Mouse (Mus musculus) CH12.LX (cell line): ENCODE data around the gene Prss12. TPM values are rescaled to one million over a fixed set of nuclear protein-coding genes. Genes with fewer than 3 reads are reported as not detected.

Experiments
- DNase-seq: peaks from one replicate; pipeline ENCODE4 v3.0.0-alpha.2; 2013; ENCODE audit errors: extremely low read depth
- H3K27ac ChIP-seq: 2 replicates; pipeline ENCODE4 v1.5.1; 2012; ENCODE audit warnings: low read depth, mild to moderate bottlenecking, control low read depth, moderate library complexity; ENCODE audit not compliant: insufficient read depth
- H3K27me3 ChIP-seq: replicated peaks from 2 replicates; pipeline ENCODE3; 2012; ENCODE audit warnings: inconsistent platforms
- H3K36me3 ChIP-seq, 2 experiments: replicated peaks in 1 of 2; 2 replicates each; pipeline versions ENCODE3 to v1.6.1; 2012; ENCODE audit warnings: inconsistent platforms in 1 of 2, low read length in 1 of 2, mild to moderate bottlenecking in 1 of 2, mixed read lengths in 1 of 2, moderate library complexity in 1 of 2; ENCODE audit not compliant: control insufficient read depth in 1 of 2, insufficient read depth in 1 of 2
- H3K4me1 ChIP-seq, 2 experiments: 2 replicates each; pipeline ENCODE4 v1.6.1; 2012; ENCODE audit warnings: inconsistent platforms in 1 of 2, moderate library complexity in 1 of 2; ENCODE audit not compliant: insufficient read depth in 2 of 2, control insufficient read depth in 1 of 2
- H3K4me2 ChIP-seq: 2 replicates; pipeline ENCODE4 v1.6.1; 2012; ENCODE audit warnings: low read depth, mild to moderate bottlenecking, control low read depth; ENCODE audit not compliant: poor library complexity, insufficient read depth, severe bottlenecking
- H3K4me3 ChIP-seq, 3 experiments: fragments of 150-350 bp in 1 of 3; sonication (generic) in 1 of 3; replicated peaks in 1 of 3; 2 replicates each; pipeline versions ENCODE3 to v1.5.1; 2011 to 2012; ENCODE audit warnings: low read depth in 2 of 3, low read length in 2 of 3, mild to moderate bottlenecking in 2 of 3, moderate library complexity in 2 of 3, control low read depth in 1 of 3, improper control_type of control experiment in 1 of 3, inconsistent platforms in 1 of 3, mixed read lengths in 1 of 3; ENCODE audit not compliant: poor library complexity in 1 of 3
- H3K79me2 ChIP-seq: replicated peaks from 2 replicates; pipeline ENCODE4 v1.6.1; 2012; ENCODE audit warnings: mild to moderate bottlenecking, moderate library complexity; ENCODE audit not compliant: control insufficient read depth, poor library complexity, insufficient read depth, severe bottlenecking; ENCODE audit errors: extremely low read depth
- H3K9ac ChIP-seq: 2 replicates; pipeline ENCODE4 v1.6.1; 2012; ENCODE audit warnings: low read depth, mild to moderate bottlenecking, control low read depth, moderate library complexity; ENCODE audit not compliant: insufficient read depth
- H3K9me3 ChIP-seq: replicated peaks from 2 replicates; pipeline ENCODE3; 2012; ENCODE audit warnings: low read length, inconsistent platforms, mixed read lengths
- BHLHE40 ChIP-seq: IDR thresholded peaks from 2 replicates; pipeline ENCODE4 v1.6.1; 2011; ENCODE audit warnings: mild to moderate bottlenecking, low read depth, low read length, improper control_type of control experiment
- CHD1 ChIP-seq: IDR thresholded peaks from 2 replicates; pipeline ENCODE4 v1.6.1; 2012; ENCODE audit warnings: low read depth, low read length, improper control_type of control experiment, inconsistent platforms
- CHD2 ChIP-seq: IDR thresholded peaks from 2 replicates; pipeline ENCODE4 v1.6.1; 2011; ENCODE audit warnings: low read length, improper control_type of control experiment
- CTCF ChIP-seq, 2 experiments: IDR thresholded peaks in 1 of 2; conservative IDR thresholded peaks in 1 of 2; 2 replicates each; pipeline ENCODE4 v1.5.1; 2011 to 2012; ENCODE audit warnings: low read depth in 2 of 2, low read length in 2 of 2, improper control_type of control experiment in 1 of 2, inconsistent platforms in 1 of 2, mild to moderate bottlenecking in 1 of 2, moderate library complexity in 1 of 2
- E2F4 ChIP-seq: IDR thresholded peaks from 2 replicates; pipeline ENCODE4 v1.6.1; 2011; ENCODE audit warnings: low read depth, low read length, improper control_type of control experiment; ENCODE audit not compliant: insufficient replicate concordance
- ELF1 ChIP-seq: IDR thresholded peaks from 2 replicates; pipeline ENCODE4 v1.6.1; 2014; ENCODE audit warnings: low read depth, mild to moderate bottlenecking, inconsistent platforms, low read length, improper control_type of control experiment
- EP300 ChIP-seq: IDR thresholded peaks from 2 replicates; pipeline ENCODE4 v1.6.1; 2011; ENCODE audit warnings: low read length, improper control_type of control experiment
- ETS1 ChIP-seq: conservative IDR thresholded peaks from 2 replicates; pipeline ENCODE4 v1.6.1; 2012; ENCODE audit warnings: low read depth, mild to moderate bottlenecking, inconsistent platforms, low read length, improper control_type of control experiment, moderate library complexity
- GABPA ChIP-seq: IDR thresholded peaks from 2 replicates; pipeline ENCODE4 v1.6.1; 2012; ENCODE audit warnings: low read depth, low read length, improper control_type of control experiment, inconsistent platforms; ENCODE audit not compliant: insufficient replicate concordance
- HCFC1 ChIP-seq: IDR thresholded peaks from 2 replicates; pipeline ENCODE4 v1.6.1; 2012; ENCODE audit warnings: low read depth, mild to moderate bottlenecking, inconsistent platforms, low read length, improper control_type of control experiment
- IRF4 ChIP-seq: IDR thresholded peaks from 2 replicates; pipeline ENCODE4 v1.6.1; 2014; ENCODE audit warnings: low read depth, mild to moderate bottlenecking, inconsistent platforms, low read length, improper control_type of control experiment
- JUN ChIP-seq: IDR thresholded peaks from 2 replicates; pipeline ENCODE4 v1.6.1; 2011; ENCODE audit warnings: low read depth, mild to moderate bottlenecking, low read length, improper control_type of control experiment, moderate library complexity; ENCODE audit not compliant: insufficient read depth
- JUND ChIP-seq: conservative IDR thresholded peaks from 2 replicates; pipeline ENCODE4 v1.6.1; 2011; ENCODE audit warnings: low read depth, low read length, improper control_type of control experiment
- KAT2A ChIP-seq: IDR thresholded peaks from 2 replicates; pipeline ENCODE4 v1.6.1; 2012; ENCODE audit warnings: low read length, improper control_type of control experiment, inconsistent platforms; ENCODE audit not compliant: insufficient replicate concordance
- MAFK ChIP-seq: IDR thresholded peaks from 2 replicates; pipeline ENCODE4 v1.6.1; 2011; ENCODE audit warnings: low read length, improper control_type of control experiment; ENCODE audit not compliant: insufficient replicate concordance
- MAX ChIP-seq: IDR thresholded peaks from 2 replicates; pipeline ENCODE4 v1.6.1; 2011; ENCODE audit warnings: low read length, improper control_type of control experiment
- MAZ ChIP-seq: IDR thresholded peaks from 2 replicates; pipeline ENCODE4 v1.6.1; 2012; ENCODE audit warnings: low read depth, mild to moderate bottlenecking, inconsistent platforms, low read length, improper control_type of control experiment, moderate library complexity
- MEF2A ChIP-seq: IDR thresholded peaks from 2 replicates; pipeline ENCODE4 v1.6.1; 2014; ENCODE audit warnings: low read depth, mild to moderate bottlenecking, inconsistent platforms, low read length, improper control_type of control experiment, borderline replicate concordance
- MXI1 ChIP-seq: IDR thresholded peaks from 2 replicates; pipeline ENCODE4 v1.6.1; 2011; ENCODE audit warnings: mild to moderate bottlenecking, low read depth, low read length, improper control_type of control experiment
- MYC ChIP-seq: IDR thresholded peaks from 2 replicates; pipeline ENCODE4 v1.6.1; 2011; ENCODE audit warnings: low read depth, mild to moderate bottlenecking, improper control_type of control experiment, low read length
- NELFE ChIP-seq: IDR thresholded peaks from 2 replicates; pipeline ENCODE4 v1.6.1; 2011; ENCODE audit warnings: low read depth, low read length, improper control_type of control experiment
- NRF1 ChIP-seq: IDR thresholded peaks from 2 replicates; pipeline ENCODE4 v1.6.1; 2014; ENCODE audit warnings: low read depth, mild to moderate bottlenecking, inconsistent platforms, low read length, improper control_type of control experiment, moderate library complexity
- PAX5 ChIP-seq: IDR thresholded peaks from 2 replicates; pipeline ENCODE4 v1.6.1; 2012; ENCODE audit warnings: low read length, inconsistent platforms, mixed read lengths
- POLR2A ChIP-seq: IDR thresholded peaks from 2 replicates; pipeline ENCODE4 v1.6.1; 2011; ENCODE audit warnings: low read depth, mild to moderate bottlenecking, improper control_type of control experiment, low read length
- POLR2AphosphoS2 ChIP-seq: IDR thresholded peaks from 2 replicates; pipeline ENCODE4 v1.6.1; 2011; ENCODE audit warnings: low read depth, low read length, improper control_type of control experiment
- RAD21 ChIP-seq: IDR thresholded peaks from 2 replicates; pipeline ENCODE4 v1.6.1; 2011; ENCODE audit warnings: low read depth, mild to moderate bottlenecking, low read length, improper control_type of control experiment, moderate library complexity
- RCOR1 ChIP-seq: conservative IDR thresholded peaks from 2 replicates; pipeline ENCODE4 v1.6.1; 2012; ENCODE audit warnings: low read depth, mild to moderate bottlenecking, inconsistent platforms, low read length, improper control_type of control experiment
- SIN3A ChIP-seq: IDR thresholded peaks from 2 replicates; pipeline ENCODE4 v1.6.1; 2012; ENCODE audit warnings: low read length, improper control_type of control experiment, inconsistent platforms
- SMC3 ChIP-seq: IDR thresholded peaks from 2 replicates; pipeline ENCODE4 v1.6.1; 2011; ENCODE audit warnings: low read depth, low read length, improper control_type of control experiment
- TBP ChIP-seq: conservative IDR thresholded peaks from 2 replicates; pipeline ENCODE4 v1.6.1; 2011; ENCODE audit warnings: low read depth, low read length, improper control_type of control experiment
- TCF12 ChIP-seq: IDR thresholded peaks from 2 replicates; pipeline ENCODE4 v1.6.1; 2014; ENCODE audit warnings: low read depth, mild to moderate bottlenecking, inconsistent platforms, low read length, improper control_type of control experiment
- UBTF ChIP-seq: IDR thresholded peaks from 2 replicates; pipeline ENCODE4 v1.6.1; 2012; ENCODE audit warnings: low read depth, mild to moderate bottlenecking, inconsistent platforms, low read length, improper control_type of control experiment, moderate library complexity
- USF1 ChIP-seq: IDR thresholded peaks from 2 replicates; pipeline ENCODE4 v1.6.1; 2014; ENCODE audit warnings: low read depth, mild to moderate bottlenecking, inconsistent platforms, low read length, improper control_type of control experiment
- USF2 ChIP-seq: conservative IDR thresholded peaks from 2 replicates; pipeline ENCODE4 v1.6.1; 2011; ENCODE audit warnings: low read depth, low read length, improper control_type of control experiment
- ZC3H11A ChIP-seq: IDR thresholded peaks from 2 replicates; pipeline ENCODE4 v1.6.1; 2012; ENCODE audit warnings: low read depth, mild to moderate bottlenecking, inconsistent platforms, low read length, improper control_type of control experiment
- ZKSCAN1 ChIP-seq: IDR thresholded peaks from 2 replicates; pipeline ENCODE4 v1.6.1; 2012; ENCODE audit warnings: low read depth, inconsistent platforms, low read length, improper control_type of control experiment, borderline replicate concordance
- ZMIZ1 ChIP-seq: IDR thresholded peaks from 2 replicates; pipeline ENCODE4 v1.6.1; 2012; ENCODE audit warnings: low read depth, mild to moderate bottlenecking, inconsistent platforms, low read length, improper control_type of control experiment
- ZNF384 ChIP-seq: IDR thresholded peaks from 2 replicates; pipeline ENCODE4 v1.6.1; 2012; ENCODE audit warnings: low read depth, low read length, improper control_type of control experiment, inconsistent platforms
- dilution Hi-C: fragments of 300-500 bp; cut with MboI; formaldehyde crosslinking; loops from 2 replicates; pipeline ENCODE4 v1.14.3; 2020; ENCODE audit warnings: low sequenced_read_pairs; ENCODE audit not compliant: extremely low pct_unique_long_range_greater_than_20kb, extremely low pct_ligation_motif_present
- in situ Hi-C: fragments of 300-500 bp; cut with MboI; formaldehyde crosslinking; loops from 3 replicates; pipeline ENCODE4 v1.14.3; 2019; ENCODE audit warnings: low sequenced_read_pairs, low pct_ligation_motif_present, low pct_unique_long_range_greater_than_20kb, mixed read lengths
- polyA plus RNA-seq: library from polyadenylated mRNA; unstranded; fragments of >175 nt; gene quantifications from 2 replicates; pipeline ENCODE4 v1.2.1, GENCODE M21; 2012; ENCODE audit warnings: low read depth; ENCODE audit not compliant: insufficient read length
- total RNA-seq, 2 experiments: library from RNA; depleted of rRNA; stranded (reverse); fragments of 300-350 nt in 1 of 2; fragments of >200 nt in 1 of 2; gene quantifications; 2 replicates each; pipeline ENCODE4 v1.2.3; 2012 to 2014

Prss12 gene
- total and polyA plus RNA-seq, 3 experiments: 0.13 TPM; not detected in 2

DNA sequence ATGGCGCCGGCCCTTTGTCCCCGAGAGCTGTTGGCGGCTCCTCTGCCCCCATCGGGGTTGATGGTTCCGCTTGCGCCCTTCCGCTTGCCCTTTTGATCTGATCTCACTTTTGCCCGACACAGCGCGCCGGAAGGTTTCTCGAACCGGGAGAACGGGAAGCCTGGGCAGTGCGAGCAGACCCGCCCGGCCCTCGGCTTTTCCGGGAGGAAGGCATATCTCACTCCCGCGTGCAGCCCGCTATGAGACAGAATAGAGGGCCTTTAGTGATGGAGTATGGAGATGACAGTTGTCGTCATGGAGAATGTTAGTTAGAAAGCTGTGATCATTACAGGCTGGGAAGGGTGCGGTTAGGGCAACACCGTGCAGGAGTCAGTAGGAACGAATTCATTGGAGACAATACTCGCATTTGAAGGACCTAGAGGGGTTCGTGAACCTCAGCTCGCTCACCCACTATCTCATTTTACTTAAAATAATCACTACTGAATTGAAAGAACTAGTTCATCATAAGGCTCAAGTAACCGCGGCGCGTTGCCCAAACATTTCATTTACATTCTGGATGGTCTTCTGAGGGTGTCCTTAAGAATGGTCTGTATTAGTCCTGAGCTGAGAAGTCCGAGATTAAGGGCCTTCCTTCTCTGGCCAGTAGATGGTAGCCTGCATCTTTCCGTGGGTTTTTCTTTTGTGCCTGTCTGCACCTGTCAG is 62.1 kb downstream of the Prss12 start:
- no peaks in the 10 kb centered on the region for H3K27me3 ChIP-seq
- peak overlapping the region; percentile 67; the same call in 1 of the 2 replicates for H3K4me2 ChIP-seq
- dilution Hi-C loops (no loop called here), in situ Hi-C loops (loop anchor here (10.0 to 25.0 kb wide), 2 partner anchors 344 to 1078 kb away; partner anchors contain the start of gene 1700003H04Rik)
- no peaks in the 10 kb centered on the region for H3K9me3 ChIP-seq
- peaks cover 13% of the 10 kb centered on the region for H3K79me2 ChIP-seq
- peaks cover 11 to 36% of the 10 kb centered on the region in 2 experiments for H3K36me3 ChIP-seq
- peaks cover 5 to 27% of the 10 kb centered on the region in 2 experiments; a peak in 3 of 4 replicates for H3K4me1 ChIP-seq
- no peak for DNase-seq
- peak overlapping the region; percentile 93 for H3K9ac ChIP-seq
- peak overlapping the region; percentile 90 for H3K27ac ChIP-seq
- peak overlapping the region; percentile 65 to 72 (median 71) for H3K4me3 ChIP-seq
- no peak for TF ChIP-seq NRF1
- TF ChIP-seq CTCF (conservative IDR thresholded peaks at IDR 0.05 in 1 of 2, IDR thresholded peaks at IDR 0.05 in 1 of 2; ENCODE audit: low read depth in 2 of 2, low read length in 2 of 2): peak in 1 of 2 experiments; percentile 60; a peak in 2 of 4 replicates
- TF ChIP-seq MAX: peak; percentile 25; the same call in 1 of the 2 replicates
- TF ChIP-seq POLR2A: no peak
- no peak for TF ChIP-seq MAZ
- TF ChIP-seq ETS1: 0 out of 2 replicates have a peak, but pooled peaks have one; percentile 7
- no peak for TF ChIP-seq SMC3
- TF ChIP-seq MAFK: no peak
- 0 out of 2 replicates have a peak, but pooled peaks have one; percentile 51 for TF ChIP-seq TBP
- no peak for TF ChIP-seq MYC
- TF ChIP-seq JUND: no peak
- no peak; the same call in 1 of the 2 replicates for TF ChIP-seq POLR2AphosphoS2
- TF ChIP-seq MEF2A: peak; percentile 64; the same call in 1 of the 2 replicates
- TF ChIP-seq GABPA: no peak
- TF ChIP-seq UBTF: no peak
- no peak for TF ChIP-seq PAX5
- no peak for TF ChIP-seq ZNF384
- TF ChIP-seq ELF1: peak; percentile 74
- TF ChIP-seq NELFE: no peak
- no peak for TF ChIP-seq JUN
- no peak for TF ChIP-seq IRF4
- peak; percentile 58; the same call in 1 of the 2 replicates for TF ChIP-seq SIN3A
- no peak; the same call in 1 of the 2 replicates for TF ChIP-seq TCF12
- no peak for TF ChIP-seq USF1
- TF ChIP-seq ZKSCAN1: no peak
- no peak for TF ChIP-seq ZMIZ1
- 0 out of 2 replicates have a peak, but pooled peaks have one; percentile 16 for TF ChIP-seq EP300
- no peak for TF ChIP-seq BHLHE40
- TF ChIP-seq CHD1: peak; percentile 69
- TF ChIP-seq ZC3H11A: no peak
- TF ChIP-seq USF2: no peak
- no peak for TF ChIP-seq HCFC1
- peak; percentile 56 for TF ChIP-seq RAD21
- TF ChIP-seq RCOR1: no peak
- TF ChIP-seq E2F4: 0 out of 2 replicates have a peak, but pooled peaks have one; percentile 34
- TF ChIP-seq CHD2: no peak; the same call in 1 of the 2 replicates
- TF ChIP-seq KAT2A: no peak
- TF ChIP-seq MXI1: 0 out of 2 replicates have a peak, but pooled peaks have one; percentile 20
